Mouse (Mus musculus): ENCODE data around the gene Ptpn4. TPM values are rescaled to one million over a fixed set of nuclear protein-coding genes. Genes with fewer than 3 reads are reported as not detected.

The Ptpn4 gene
- polyA plus RNA-seq (2015; fragmentation: Nextera tagmentation; extraction: Ambion mirVana), result 17.2 and 18.3 TPM in 2 replicates

DNA sequence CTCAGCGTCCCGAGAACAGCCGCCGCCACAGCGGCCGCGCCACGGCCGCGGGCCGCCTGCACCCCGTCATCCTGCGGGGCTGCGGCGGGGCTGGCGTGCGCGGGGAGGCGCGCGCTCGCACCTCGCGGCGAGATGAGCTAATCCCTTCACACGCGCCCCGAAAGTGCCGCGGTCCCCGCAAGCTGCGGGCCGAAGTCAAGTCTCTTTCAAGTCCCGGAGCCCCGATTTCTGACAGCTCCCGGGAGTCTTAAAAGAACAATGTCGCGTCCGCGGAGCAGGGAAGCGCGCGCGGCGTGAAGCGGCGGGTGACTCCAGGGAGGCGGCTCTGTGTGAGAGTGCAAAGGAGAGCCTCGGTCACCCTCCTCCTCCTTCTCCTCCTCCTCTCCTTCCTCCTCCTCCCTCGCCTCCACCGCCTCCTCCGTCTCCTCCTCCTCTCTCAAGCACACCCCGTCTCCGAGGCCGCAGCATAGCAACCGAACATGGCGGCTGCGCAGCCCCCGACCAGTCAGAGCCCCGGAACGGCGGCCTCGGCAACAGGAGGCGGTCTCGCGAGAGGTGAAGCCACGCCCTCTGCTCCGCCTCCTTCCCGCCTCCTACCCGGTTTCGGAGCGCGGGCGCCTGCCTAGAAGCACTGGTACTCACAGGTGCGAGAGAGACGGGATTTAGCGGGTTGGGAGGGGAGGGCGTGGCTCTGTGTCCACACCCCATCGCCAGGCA is at the start of gene Ptpn4:
Gene Ptpn4 (minus strand): TSS at position 579 of the 717 bp plus-strand sequence.
- H3K4me2 ChIP-seq (replicated peaks), result peak within 1 kb of the TSS; percentile 67
- peak within 1 kb of the TSS; percentile 91 for H3K4me3 ChIP-seq
- WGBS, result under 1% methylated on average over 78 of the region's 79 CpGs
- H3K9me3 ChIP-seq, result no peaks in the 10 kb centered on the region
- H3K9ac ChIP-seq (replicated peaks), result peak within 1 kb of the TSS; percentile 90
- H3K36me3 ChIP-seq, result no peaks in the 10 kb centered on the region
- no peaks in the 10 kb centered on the region for H3K27me3 ChIP-seq
- H3K4me1 ChIP-seq, result peaks cover 24% of the 10 kb centered on the region
- H3K27ac ChIP-seq (replicated peaks), result peak within 1 kb of the TSS; percentile 97
- ATAC-seq (replicated peaks), result peak; percentile 100

DNA sequence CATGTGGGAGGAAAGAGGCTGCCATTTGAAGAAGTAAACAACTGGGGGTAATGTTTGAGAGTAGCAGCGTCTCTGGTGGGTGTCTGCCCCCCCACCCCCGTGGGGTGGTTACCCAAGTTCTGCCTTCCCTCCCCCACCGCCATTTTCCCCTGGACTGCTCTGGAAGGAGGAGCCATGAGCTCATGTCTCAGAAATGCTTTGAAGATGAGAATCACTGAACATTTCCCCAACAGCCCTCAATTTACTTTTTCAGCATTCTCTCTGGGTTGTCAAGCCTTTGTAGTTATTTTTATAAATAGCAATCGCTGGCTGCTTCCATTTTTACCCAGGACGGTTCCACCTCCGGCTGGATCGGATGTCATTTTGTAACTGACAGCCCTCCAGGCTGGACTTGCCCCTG is 48.9 kb upstream of the Ptpn4 start:
- Histone ChIP-seq H3K36me3 (no peaks in the 10 kb centered on the region), H3K9ac (replicated peaks) (no peak overlapping the region), H3K4me1 (peaks cover 12% of the 10 kb centered on the region; the same call in 1 of the 2 replicates), H3K4me3 (no peak overlapping the region), H3K27ac (replicated peaks) (no peak overlapping the region), H3K4me2 (replicated peaks) (no peak overlapping the region), H3K27me3 (no peaks in the 10 kb centered on the region), H3K9me3 (no peaks in the 10 kb centered on the region)
- no peak for ATAC-seq (replicated peaks)
- 57% methylated on average over 7 of the region's 7 CpGs for WGBS

DNA sequence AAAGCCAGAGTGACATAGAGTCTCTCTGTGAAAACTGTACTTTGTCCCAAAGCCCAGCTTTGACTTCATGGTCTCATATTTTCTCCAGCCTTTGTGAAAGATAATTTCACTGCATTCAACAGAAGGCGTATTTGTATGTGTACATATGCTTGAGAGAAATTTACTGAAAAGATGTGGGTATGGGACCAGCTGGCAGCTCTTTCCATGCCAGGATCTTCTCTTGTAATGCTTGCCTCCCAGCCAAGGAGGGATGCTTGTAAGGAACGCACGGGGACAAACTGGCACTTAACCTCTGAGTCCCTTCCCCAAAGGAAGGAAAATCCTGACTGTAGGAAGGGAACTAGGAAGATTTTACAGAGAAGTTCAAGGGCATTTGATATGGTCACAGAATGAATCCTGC is 46.9 kb upstream of the Ptpn4 start:
- WGBS, result 56% methylated on average over 3 of the region's 3 CpGs
- peaks cover 19% of the 10 kb centered on the region for H3K4me1 ChIP-seq
- no peak overlapping the region for H3K4me3 ChIP-seq
- peak; percentile 80 for ATAC-seq (replicated peaks)
- H3K36me3 ChIP-seq, result no peaks in the 10 kb centered on the region
- no peaks in the 10 kb centered on the region for H3K27me3 ChIP-seq
- H3K9ac ChIP-seq (replicated peaks), result no peak overlapping the region
- peak overlapping the region; percentile 77 for H3K27ac ChIP-seq (replicated peaks)
- H3K4me2 ChIP-seq (replicated peaks), result no peak overlapping the region
- no peaks in the 10 kb centered on the region for H3K9me3 ChIP-seq

DNA sequence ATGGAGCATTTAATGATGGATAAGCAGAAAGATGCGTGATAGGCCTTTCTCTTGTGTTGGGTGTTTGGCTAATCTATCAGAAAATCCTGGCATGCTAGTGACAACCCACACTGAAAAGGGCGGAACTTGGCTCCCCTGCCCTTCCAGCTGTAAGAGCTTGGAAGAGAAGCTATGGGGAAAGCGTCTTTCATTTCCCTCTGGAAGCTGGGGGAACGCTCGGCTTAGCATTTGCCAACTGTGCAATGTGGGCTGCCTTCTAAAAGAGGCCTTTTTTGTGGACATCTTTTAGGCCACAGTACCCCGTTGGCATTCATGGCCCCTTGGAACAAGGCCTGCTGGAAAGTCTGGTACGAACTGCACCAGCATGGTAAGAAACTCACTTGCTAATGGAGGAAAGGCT is 41.5 kb upstream of the Ptpn4 start:
- Histone ChIP-seq H3K27me3 (no peaks in the 10 kb centered on the region), H3K4me2 (replicated peaks) (no peak overlapping the region), H3K36me3 (no peaks in the 10 kb centered on the region), H3K9me3 (no peaks in the 10 kb centered on the region), H3K4me1 (peaks cover 17% of the 10 kb centered on the region), H3K4me3 (no peak overlapping the region), H3K9ac (replicated peaks) (no peak overlapping the region), H3K27ac (replicated peaks) (peak overlapping the region; percentile 60)
- ATAC-seq (replicated peaks), result peak; percentile 79
- WGBS, result 36% methylated on average over 7 of the region's 7 CpGs

DNA sequence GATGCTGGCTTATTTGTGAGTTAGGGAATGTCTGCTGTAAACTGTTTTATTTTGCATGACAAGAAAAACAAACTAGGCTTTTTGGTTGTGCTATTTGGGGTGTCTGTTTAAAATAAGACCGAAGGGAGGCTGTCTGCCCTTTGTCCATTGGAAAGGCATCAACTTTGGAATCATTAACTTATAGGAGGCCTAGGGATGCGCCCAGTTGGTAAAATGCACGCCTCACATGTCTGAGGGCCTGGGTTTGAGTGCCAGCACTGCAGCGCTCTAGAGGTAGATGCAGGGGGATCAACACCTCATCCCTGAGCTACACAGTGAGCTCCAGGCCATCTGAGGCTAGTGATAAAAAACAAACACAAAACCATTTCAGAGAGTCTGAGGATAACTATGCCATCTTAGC is 40.1 kb upstream of the Ptpn4 start:
- Histone ChIP-seq H3K36me3 (no peaks in the 10 kb centered on the region), H3K27ac (replicated peaks) (no peak overlapping the region; the same call in 1 of the 2 replicates), H3K9ac (replicated peaks) (no peak overlapping the region), H3K9me3 (no peaks in the 10 kb centered on the region), H3K4me1 (peaks cover 17% of the 10 kb centered on the region), H3K4me2 (replicated peaks) (no peak overlapping the region), H3K27me3 (no peaks in the 10 kb centered on the region), H3K4me3 (no peak overlapping the region)
- no peak for ATAC-seq (replicated peaks)
- 95% methylated on average over 4 of the region's 4 CpGs for WGBS

DNA sequence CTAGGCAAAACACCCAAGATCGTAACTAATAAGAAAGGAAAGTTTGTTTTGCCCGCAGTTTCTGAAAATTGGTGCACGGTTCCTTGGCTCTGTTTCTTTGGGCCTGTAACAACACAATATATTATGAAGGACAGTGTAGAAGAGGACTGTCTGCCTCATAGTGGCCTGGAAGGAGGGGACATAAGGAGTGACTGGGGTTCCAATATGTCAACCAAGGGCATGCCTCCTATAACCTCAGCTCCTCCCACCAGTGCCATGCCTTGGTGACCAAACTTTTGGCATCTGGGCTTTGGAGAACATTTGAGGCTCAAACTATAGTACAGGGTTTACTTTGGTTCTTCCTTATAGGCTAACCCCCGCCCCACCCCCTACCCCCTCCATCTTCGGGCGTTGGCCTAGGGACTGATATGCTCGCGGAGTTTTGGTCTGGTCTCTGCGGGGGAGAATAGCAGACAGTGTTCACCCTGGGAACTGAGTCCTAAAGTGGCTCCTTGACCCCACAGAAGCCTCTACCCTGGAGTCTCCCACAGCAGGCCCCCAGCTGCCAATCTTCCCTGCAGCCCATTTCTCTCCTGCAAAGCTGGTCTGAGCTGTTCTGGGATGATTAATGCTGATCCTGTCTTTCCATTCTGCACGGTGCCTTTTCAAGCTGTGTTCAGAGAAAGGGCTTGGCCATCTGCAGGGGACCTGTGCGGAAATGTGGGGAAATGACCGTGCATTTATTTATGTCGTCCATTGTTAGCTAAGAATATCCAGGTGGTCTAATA is 31.2 kb upstream of the Ptpn4 start:
- Histone ChIP-seq H3K9ac (replicated peaks) (no peak overlapping the region), H3K4me1 (peaks cover 4% of the 10 kb centered on the region; the same call in 1 of the 2 replicates), H3K4me3 (no peak overlapping the region), H3K27me3 (no peaks in the 10 kb centered on the region), H3K4me2 (replicated peaks) (no peak overlapping the region), H3K27ac (replicated peaks) (no peak overlapping the region), H3K9me3 (no peaks in the 10 kb centered on the region), H3K36me3 (no peaks in the 10 kb centered on the region)
- no peak for ATAC-seq (replicated peaks)
- 53% methylated on average over 13 of the region's 13 CpGs for whole genome bisulfite sequencing

DNA sequence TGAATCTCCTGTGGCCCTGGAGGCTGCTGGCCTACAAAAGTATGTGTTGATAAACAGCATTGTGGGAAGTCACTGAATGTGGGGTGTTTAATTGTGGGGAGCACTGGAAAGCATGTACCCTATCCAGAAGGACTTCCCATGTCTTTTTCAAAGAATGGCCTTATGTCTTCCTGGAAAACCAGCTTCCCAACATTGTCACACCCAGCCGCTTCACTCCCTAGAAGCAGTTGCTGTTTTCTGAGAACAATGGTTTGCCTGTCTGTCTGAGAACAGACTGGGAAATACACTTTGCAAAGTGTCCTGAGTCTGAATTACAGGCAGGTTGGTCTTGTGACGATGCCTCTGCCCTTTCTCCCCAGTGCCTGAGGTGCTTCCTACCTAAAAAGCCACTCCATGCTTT is 29.9 kb upstream of the Ptpn4 start:
- 52% methylated on average over 2 of the region's 2 CpGs for WGBS
- Histone ChIP-seq H3K4me1 (peaks cover 6% of the 10 kb centered on the region; the same call in 1 of the 2 replicates), H3K27ac (replicated peaks) (no peak overlapping the region), H3K27me3 (no peaks in the 10 kb centered on the region), H3K4me2 (replicated peaks) (no peak overlapping the region), H3K9ac (replicated peaks) (no peak overlapping the region), H3K36me3 (no peaks in the 10 kb centered on the region), H3K4me3 (no peak overlapping the region), H3K9me3 (no peaks in the 10 kb centered on the region)
- no peak for ATAC-seq (replicated peaks)

DNA sequence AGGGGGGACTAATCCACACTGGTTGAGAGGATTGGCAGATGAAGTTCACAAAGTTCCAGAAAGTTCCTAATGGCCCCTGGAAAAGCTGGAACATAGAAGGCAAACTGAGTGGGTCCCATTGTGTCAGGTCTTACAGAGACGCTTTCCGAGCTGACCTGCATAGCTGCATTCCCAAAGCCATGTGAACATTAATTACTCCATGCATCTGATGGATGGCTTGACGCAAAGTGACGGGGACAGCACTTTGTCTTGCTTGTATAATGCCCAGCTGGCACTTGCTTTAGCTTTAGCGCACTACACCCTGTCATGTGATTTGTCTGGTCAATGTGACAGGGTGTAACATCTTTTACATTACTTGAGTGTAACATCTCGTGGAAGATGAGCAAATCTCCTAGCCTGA is 27.9 kb upstream of the Ptpn4 start:
- Histone ChIP-seq H3K4me1 (peaks cover 6% of the 10 kb centered on the region; the same call in 1 of the 2 replicates), H3K27ac (replicated peaks) (no peak overlapping the region), H3K4me3 (no peak overlapping the region), H3K9ac (replicated peaks) (no peak overlapping the region), H3K9me3 (no peaks in the 10 kb centered on the region), H3K36me3 (no peaks in the 10 kb centered on the region), H3K4me2 (replicated peaks) (no peak overlapping the region), H3K27me3 (no peaks in the 10 kb centered on the region)
- 77% methylated on average over 6 of the region's 6 CpGs for WGBS
- ATAC-seq (replicated peaks), result no peak

DNA sequence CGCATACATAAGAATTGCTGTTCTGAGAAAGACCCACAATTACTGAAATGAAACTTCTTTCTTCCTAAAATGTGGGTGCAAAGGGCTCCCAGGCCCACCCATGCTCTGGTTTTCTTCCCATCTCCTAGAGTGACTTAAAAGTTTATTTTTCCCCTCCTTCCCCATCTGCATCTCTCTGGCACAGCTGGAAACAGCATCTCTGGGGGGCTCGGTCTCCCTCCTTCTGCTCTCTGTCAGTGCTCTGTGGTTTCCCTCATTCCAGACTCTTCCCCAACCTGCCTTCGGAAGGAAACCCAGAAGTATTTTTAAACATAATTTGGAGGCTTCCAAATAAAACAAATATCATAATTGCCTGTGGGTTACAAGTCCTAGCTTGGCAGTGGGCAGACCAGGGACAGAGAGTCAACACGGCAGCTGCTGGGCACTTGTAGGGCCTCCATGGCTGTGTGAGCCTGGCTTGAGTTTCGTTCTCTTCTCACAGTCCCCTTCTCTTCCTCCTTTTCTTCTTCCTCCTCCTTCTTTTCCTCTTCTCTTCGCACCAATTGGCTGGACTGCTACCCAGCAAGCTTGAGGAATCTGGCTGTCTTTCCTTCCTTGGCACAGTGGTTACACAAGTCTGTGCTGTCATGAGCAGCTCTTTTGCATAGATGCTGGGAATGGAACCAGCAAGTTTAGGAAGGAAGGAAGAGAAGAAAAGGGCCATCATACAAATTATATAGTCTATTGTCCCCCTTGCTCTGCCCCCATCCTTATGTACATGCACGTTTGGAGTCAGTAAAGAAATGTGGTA is 26.3 kb upstream of the Ptpn4 start:
- no peak; the same call in 1 of the 2 replicates for ATAC-seq (replicated peaks)
- Histone ChIP-seq H3K4me1 (peaks cover 6% of the 10 kb centered on the region; the same call in 1 of the 2 replicates), H3K4me2 (replicated peaks) (no peak overlapping the region), H3K9me3 (no peaks in the 10 kb centered on the region), H3K4me3 (no peak overlapping the region), H3K9ac (replicated peaks) (no peak overlapping the region), H3K27me3 (no peaks in the 10 kb centered on the region), H3K27ac (replicated peaks) (peak overlapping the region; percentile 50), H3K36me3 (no peaks in the 10 kb centered on the region)
- WGBS, result 68% methylated on average over 7 of the region's 7 CpGs

DNA sequence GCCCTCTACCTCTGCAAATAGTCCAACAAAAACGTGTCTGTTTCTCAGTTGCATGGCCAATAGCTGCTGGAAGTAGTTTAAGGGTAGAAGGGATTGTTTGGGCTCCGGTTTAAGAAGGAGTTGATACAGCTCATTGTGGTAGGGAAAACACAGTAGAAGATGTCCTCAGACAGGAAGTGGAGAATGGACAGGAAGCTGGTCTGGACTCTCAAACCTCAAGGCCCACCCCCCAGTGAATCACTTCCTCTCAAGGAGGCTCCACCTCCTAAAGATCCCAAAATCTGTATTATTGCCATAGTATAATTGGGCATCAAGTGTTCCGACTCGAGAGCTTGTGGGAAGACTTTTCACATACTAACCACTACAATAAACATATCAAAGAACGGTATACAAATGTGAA is 22.2 kb upstream of the Ptpn4 start:
- Histone ChIP-seq H3K4me3 (no peak overlapping the region), H3K36me3 (no peaks in the 10 kb centered on the region), H3K4me1 (peaks cover 6% of the 10 kb centered on the region; the same call in 1 of the 2 replicates), H3K9ac (replicated peaks) (no peak overlapping the region), H3K27ac (replicated peaks) (no peak overlapping the region), H3K4me2 (replicated peaks) (no peak overlapping the region), H3K9me3 (peaks cover 3% of the 10 kb centered on the region; the same call in 1 of the 2 replicates), H3K27me3 (no peaks in the 10 kb centered on the region)
- no peak for ATAC-seq (replicated peaks)
- WGBS, result 85% methylated on average over 5 of the region's 5 CpGs

DNA sequence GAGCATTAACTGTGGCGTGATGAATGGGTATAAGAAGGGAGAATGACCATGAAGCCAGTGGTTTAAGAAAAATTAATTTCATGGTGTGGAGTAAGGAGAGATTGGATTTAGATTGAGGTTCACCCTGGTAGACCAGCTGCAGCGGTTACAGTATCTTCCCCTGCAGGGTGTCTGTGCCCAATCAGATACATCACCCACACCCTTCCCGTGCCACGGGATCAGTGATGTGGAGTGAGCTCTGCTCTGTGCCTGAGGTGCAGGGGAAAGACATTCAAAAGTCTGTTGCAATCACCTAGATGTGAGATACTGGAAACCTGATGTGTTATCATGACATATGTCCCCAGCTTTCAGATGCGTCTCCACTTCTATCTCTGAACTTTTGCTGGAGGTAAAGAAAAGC is 15.6 kb upstream of the Ptpn4 start:
- no peak overlapping the region for H3K27ac ChIP-seq (replicated peaks)
- H3K4me2 ChIP-seq (replicated peaks), result no peak overlapping the region
- WGBS, result 92% methylated on average over 5 of the region's 5 CpGs
- no peak overlapping the region for H3K4me3 ChIP-seq
- no peak overlapping the region for H3K9ac ChIP-seq (replicated peaks)
- no peak for ATAC-seq (replicated peaks)
- H3K27me3 ChIP-seq, result no peaks in the 10 kb centered on the region
- H3K9me3 ChIP-seq, result peaks cover 2% of the 10 kb centered on the region; the same call in 1 of the 2 replicates
- no peaks in the 10 kb centered on the region for H3K4me1 ChIP-seq
- H3K36me3 ChIP-seq, result no peaks in the 10 kb centered on the region

DNA sequence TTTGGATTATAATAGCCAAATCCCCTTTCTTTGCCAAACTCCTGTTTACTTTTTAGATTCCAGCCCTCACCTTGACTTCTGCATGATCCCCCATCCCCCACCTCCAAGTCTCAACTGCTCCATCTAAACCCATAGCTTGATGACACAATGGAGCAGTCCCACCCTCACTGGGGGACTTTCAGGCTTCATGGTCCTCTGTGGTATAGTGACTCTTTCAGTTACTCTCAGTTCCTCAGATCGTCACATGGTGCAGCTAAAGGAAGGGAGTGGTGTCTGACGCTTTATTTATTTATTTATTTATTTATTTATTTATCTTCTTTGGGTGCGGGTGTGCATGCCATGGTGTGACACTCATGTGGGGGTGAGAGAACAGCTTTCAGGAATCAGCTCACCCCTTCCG is 14.9 kb upstream of the Ptpn4 start:
- H3K9me3 ChIP-seq, result no peaks in the 10 kb centered on the region
- no peak overlapping the region for H3K27ac ChIP-seq (replicated peaks)
- 90% methylated on average over 4 of the region's 4 CpGs for WGBS
- H3K4me2 ChIP-seq (replicated peaks), result no peak overlapping the region
- H3K27me3 ChIP-seq, result no peaks in the 10 kb centered on the region
- H3K4me3 ChIP-seq, result no peak overlapping the region
- no peak for ATAC-seq (replicated peaks)
- H3K4me1 ChIP-seq, result no peaks in the 10 kb centered on the region
- H3K36me3 ChIP-seq, result no peaks in the 10 kb centered on the region
- H3K9ac ChIP-seq (replicated peaks), result no peak overlapping the region
